Mouse (Mus musculus): ENCODE data around the gene Cd93.

Gene Cd93

GRCm38 (mm10) chr2:148402227-148402626, 41.1 kb downstream of the Cd93 start:
- DNase-seq (ENCODE audit: low spot score): no peak

DNA sequence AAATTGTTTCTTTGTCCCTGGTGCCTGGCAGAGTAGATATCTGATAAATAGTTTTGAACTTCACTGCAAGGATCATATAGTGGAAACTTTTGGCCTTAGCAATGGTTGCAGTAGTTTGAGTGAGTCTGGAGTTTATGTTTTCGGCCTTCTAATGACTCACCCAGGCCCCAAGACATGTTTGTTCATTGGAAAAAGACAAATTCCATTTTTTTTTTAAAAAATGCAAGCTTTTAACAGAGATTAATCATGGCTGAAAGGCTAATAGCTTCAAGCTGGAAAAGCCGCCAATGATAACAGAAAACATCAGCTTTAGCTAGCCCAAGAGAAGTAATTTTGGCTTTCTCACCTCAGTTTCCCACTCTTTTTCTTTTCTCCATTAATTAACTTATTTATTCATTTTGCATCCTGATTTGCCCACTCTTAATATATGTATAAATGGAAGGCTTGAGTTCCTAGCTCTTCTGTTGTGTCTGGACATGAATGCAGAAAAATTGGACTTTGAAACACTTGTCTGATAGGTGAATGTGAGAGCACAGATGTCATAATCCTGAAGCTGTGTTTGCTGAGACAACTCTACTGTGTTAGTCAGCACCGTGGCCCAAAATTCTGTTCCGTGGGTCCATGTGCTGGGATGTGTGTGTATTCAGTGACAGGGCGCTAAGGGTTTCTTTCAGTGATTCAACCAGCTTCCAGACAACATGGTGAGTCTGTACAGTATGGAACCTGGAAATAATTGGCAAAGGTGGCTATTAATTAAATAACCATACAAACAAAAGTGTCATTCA, 44.3 kb downstream of the Cd93 start:
- DNase-seq (ENCODE audit: low spot score): no peak

DNA sequence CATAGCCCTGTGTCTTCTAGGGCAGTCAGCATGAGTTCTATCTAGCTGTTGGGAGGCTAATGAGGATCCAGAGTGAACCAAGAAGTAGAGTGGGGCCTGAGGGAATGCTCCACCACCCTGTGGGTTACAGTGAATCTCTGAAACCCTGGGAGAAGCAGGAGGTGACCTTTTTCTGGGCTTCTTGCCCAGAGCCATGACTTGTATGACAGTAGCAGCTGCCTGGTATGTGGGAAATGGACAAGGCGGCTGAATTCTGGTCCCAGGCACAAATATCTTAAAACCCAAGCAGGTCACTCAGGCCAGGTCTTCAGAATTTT, 45.6 kb downstream of the Cd93 start:
- DNase-seq (ENCODE audit: low spot score): no peak

DNA sequence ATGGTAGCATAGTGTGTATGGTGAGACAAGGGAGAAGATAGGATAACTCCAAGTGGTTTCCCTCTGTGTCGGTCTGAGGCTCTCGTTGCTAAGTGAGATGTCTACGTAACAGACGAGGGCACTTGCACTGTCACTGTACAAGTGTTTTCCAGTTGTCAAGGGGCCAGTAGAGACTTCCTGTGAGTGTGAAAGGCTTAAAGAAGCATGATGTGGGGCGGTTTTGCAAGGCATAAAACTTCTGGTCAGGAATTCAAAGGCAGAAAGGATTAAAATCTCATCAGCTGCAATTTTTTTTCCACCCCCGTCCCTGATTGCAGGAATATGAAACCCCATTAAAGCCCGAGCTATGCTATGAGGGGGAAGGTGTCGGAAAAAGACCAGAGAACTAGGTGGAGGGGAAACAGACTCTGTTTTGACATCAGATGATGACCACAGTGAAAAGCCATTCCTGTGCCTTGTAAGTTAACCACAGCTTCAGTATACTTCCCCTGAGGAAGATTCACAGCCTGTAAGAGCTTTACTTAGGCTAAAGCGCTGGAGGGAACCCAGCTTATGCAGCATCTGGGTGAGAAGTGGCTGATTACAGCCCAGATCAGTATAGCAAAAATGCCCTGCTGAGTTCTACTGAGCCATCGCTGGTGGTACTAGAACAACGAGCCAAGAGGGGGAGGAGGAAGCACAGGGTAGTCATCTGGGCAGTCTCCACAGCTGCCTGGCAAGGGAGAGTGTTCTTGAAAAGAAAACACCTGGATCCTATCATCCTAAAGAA, 46.2 kb downstream of the Cd93 start:
- DNase-seq (ENCODE audit: low spot score): no peak

DNA sequence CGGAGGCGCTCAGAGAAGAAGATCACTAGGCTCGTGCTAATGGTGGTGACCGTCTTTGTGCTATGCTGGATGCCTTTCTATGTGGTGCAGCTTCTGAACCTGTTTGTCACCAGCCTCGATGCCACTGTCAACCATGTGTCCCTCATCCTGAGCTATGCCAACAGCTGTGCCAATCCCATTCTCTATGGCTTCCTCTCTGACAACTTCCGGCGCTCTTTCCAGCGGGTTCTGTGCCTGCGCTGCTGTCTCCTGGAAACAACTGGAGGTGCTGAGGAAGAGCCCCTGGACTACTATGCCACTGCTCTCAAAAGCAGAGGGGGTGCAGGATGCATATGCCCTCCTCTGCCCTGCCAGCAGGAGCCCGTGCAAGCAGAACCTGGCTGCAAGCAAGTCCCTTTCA, 47.2 kb downstream of the Cd93 start:
- no peak for DNase-seq (ENCODE audit: low spot score)

DNA sequence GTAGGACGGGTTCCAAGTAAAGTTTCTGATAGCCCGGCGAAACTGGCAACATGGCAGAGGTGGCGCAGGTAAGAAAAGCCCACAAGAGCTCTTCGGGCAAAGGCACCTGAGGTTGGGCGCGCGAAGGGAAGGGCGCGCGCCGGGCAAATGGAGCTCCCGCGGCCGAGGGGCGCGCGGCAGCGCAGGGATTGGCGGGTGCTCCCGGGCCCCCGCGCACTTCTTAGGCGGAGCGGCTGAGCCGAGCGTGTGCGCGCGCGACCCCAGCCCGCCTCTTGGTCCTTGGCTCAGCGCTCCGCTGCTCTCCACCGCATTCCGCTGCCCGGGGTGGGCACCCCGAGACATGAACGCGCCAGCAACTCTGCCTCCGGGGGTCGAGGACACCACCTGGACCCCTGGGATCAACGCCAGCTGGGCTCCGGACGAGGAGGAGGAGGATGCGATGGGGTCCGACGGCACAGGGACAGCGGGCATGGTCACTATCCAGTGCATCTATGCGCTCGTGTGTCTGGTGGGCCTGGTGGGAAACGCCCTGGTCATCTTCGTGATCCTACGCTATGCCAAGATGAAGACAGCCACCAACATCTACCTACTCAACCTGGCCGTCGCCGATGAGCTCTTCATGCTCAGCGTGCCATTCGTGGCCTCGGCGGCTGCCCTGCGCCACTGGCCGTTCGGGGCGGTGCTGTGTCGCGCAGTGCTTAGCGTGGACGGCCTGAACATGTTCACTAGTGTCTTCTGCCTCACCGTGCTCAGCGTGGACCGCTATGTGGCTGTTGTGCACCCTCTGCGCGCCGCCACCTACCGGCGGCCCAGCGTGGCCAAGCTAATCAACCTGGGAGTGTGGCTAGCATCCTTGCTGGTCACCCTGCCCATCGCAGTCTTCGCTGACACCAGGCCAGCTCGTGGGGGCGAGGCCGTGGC, 48.0 kb downstream of the Cd93 start, which contains the start of gene Sstr4:
Gene Sstr4 (plus strand): TSS at position 214 of the 921 bp plus-strand sequence.
- peak; percentile 35 for DNase-seq (ENCODE audit: low spot score)

DNA sequence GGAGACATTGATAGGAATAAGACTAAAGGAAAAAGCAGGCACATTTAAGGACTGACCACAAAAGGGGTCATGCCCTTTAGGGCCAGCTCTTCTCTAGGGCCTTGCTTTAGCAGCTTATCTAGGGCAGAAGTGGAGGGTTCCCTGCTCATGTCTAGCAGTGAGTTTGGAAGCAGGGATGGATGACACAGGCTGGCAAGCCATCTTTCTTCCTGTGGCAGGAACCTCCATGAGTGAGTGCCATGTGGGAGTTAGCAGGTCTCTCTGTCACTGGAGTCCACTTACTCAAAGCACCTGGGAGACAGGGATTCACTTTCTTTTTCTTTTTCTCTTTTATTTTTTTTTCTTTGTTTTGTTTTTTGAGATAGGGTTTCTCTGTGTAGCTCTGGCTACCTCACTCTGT, 49.5 kb downstream of the Cd93 start:
- DNase-seq (ENCODE audit: low spot score): no peak

DNA sequence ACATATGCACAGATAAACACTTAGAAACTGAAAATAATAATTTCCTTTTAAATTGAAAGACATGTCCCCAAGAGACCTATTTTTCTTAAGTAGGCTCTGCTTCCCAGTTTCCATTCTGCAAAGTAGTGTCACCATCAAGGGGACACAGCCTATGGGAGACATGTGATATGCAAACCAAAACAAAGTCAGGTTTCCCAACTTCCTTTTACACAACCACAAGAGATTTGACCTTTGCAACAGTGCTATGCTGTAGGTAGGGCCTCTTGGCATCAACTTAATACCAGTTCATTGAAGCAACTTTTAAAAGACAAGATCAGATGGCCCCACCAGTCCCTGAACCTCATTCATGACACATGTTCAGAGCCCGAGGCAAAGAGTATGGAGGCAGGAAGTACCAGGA, 50.2 kb downstream of the Cd93 start:
- no peak for DNase-seq (ENCODE audit: low spot score)

DNA sequence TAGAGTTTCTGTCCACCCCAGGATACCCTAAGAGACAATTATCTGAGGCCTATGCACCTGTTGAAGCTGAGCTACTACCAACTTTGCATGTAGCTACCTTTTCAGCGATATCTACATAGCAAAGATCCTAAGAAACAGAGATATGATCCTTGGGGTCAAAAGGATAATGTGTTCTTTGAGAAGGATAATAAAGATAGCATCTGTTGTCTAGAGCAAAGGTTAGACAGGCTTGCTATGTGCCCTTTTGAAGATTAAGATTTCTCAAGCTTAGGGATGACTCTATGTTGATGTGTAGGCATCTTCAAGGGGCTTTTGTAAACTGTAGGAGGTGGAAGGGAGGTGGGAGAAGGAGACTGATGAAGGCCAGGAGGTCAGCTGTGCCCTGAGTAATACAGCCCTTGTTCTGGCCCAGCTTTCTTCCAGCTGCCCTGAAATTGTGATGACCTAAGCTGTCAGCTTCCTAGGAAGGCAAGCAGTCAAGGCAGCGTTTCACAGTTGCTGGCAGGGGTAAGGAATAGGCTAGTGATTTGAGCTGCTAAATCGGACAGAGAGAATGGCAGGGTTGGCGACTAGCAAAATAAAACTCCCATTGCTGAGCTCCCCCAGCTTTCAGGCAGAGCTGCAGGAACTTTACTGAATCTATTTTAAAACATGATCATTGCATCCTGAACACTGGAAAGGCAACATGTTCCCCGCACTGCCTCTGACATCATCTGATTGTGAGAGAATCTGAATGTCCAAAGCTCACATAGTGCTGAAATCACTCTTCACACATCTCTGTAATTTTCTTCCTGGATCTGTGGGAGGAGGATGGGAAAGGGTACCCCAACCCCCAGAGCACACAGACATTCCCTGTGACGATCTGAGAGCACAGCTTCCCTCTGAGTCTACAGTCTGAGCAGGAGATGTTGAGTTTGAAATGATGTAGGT, 55.4 kb downstream of the Cd93 start:
- no peak for DNase-seq (ENCODE audit: low spot score)

DNA sequence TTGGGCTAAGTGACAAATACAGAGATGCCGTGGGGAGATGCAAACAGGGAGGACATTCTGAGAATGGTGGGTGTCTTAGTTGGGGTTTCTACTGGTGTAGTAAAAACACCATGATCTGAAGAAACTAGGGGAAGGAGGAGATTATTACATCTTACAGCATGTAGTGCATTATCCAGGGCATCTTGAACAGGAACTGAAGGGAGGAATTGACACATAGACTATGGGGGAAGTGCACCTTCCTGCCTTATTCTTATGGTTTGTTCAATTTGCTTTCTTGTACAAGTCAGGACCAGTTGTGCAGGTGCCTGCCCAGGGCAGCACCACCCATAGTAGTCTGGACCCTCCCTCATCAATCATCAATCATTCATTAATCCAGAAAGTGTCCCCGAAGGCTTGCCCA, 56.4 kb downstream of the Cd93 start:
- DNase-seq (ENCODE audit: low spot score): no peak

Data from urinary bladder, postnatal 14 days (tissue).